Mouse (Mus musculus): Measurements from ENCODE around the gene Chp1.

DNA sequence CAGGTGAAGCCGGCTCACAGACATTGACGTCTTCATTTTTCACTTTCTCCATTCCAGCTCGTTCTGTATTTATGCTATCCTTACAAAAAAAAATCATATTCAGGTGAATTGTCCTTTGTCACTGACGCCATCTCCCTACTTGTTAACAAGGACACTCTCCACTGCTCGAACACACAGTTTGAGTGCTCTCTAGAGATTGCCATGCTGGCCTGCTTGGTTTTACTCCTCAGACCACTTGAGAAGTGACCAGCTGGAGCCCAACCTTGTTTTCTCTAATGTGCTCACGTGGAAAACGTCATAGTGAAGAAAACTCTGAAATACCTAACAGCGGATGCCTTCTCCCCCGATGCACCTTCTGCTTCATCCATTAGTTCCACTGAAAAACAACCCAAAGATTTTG is 8.7 kb upstream of the Chp1 start:
- TF ChIP-seq CTCF (IDR thresholded peaks at IDR 0.05; ENCODE audit: borderline replicate concordance, extremely low read depth, insufficient read depth, insufficient read length): no peak
- no peak for TF ChIP-seq POLR2A (IDR thresholded peaks at IDR 0.05; ENCODE audit: borderline replicate concordance, extremely low read depth, insufficient read depth, insufficient read length, poor library complexity, severe bottlenecking)

Measured in brain, embryonic 14.5 days (tissue).